Mouse (Mus musculus) lung, postnatal 4 days (tissue): ENCODE measurements around the gene Syngr4.

Experiments used
- DNase-seq, 2 experiments: peaks; one replicate each; pipeline ENCODE4 v3.0.0; 2021

Syngr4 gene

DNA sequence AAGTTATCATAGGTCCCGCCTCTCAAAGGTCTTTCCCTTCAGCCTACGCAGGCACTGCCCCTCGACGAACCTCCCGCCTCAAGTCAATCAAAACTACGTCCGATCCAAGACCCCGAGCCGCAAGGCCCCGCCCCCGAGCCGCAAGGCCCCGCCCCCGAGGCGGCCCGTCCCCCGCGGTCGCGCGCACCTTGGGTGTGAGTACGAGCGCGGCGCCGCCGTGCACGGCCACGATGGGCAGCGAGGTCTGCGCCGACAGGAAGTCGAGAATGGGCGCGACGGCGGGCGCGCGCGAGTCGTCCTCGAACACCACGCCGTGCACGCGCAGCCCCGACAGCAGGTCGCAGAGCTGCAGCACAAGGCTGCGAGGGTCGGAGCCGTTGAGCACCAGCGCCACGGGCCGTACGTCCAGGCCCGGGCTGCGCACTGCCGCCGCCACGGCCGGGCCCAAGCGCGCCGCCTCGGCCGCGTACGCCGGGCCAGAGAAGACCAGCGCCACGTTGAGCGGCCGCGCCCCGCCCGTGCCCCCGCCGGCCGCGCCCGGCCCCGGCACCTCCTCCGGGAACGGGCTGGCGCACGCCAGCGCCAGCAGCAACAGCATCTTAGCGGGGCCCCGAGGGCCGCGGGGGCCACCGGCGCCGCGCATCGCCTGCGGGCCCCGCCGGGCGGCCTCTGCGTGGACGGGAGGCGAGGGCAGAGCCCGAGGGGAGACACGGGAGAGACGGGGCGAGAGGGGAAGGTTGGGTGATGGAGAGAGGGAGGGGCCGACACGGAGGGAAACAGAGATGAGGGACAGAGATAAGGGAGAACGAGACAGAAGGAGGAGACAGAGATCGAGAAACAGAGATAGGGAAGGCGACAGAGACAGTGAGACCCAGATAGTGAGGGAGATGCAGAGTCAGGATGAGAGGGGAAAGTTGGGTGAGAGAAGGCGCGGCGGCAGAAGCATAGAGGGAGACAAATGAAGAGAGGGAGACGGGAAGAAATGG lies 30.3 kb downstream of the Syngr4 start:
- DNase-seq, result peak; percentile 96 to 98

DNA sequence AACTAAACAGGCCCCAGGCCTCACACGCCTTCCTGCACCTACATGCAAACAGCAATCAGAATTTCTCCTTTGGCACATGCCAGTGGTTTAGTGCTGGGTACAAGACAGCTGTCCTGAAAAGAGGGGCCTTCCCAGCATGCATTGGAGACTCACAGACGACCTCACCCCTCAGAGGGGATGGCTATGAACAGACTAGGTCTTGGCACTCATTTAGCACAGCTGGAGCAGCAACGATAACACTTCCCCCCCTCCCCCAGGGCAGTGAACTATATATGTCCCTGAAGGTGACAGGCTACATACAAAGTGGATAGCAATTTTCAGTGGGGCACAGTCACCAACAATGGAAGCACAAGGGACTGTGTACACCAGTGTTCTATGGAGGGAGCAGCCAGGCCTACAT lies 32.1 kb downstream of the Syngr4 start:
- peak in 1 of 2 experiments; percentile 51 for DNase-seq

DNA sequence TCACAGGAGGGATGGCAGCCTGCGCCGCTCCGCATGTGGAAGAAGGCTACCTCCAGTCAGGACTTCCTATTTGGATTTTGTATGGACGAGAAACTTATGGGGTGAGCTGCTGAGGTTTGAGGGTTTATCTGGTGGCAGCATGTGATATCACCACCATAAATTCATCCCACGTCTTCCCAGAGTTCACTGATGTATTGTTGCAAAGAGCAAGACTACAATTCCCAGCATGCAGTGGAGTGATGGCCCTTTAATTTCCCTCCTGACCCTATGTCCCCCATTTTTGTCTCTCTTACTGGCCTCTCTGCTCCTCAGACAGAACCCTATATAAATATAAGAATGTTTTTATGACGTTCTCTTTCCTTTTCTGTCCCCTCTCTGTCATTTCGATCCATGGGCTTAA lies 33.7 kb downstream of the Syngr4 start:
- DNase-seq, result no peak

DNA sequence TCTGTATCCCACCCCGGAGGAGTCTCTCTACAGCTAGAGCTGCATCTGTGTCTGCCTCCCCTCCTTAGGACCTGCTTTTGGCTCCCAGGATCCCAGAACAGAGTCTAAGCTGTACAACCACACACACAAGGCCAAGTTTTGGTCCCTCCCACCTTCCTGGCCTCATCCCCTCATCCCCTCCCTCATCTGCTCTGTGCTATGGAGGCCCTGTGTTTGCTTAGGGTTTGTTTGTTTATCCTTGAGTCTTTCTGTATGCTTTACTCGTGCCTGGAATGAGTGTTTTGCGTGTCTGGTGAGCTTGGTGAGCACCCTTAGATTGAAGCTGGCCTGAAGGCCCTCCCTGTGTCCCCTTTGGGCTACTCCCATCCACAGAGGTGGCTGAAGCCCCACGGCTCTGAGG lies 37.5 kb downstream of the Syngr4 start:
- peak; percentile 31 to 50 for DNase-seq

DNA sequence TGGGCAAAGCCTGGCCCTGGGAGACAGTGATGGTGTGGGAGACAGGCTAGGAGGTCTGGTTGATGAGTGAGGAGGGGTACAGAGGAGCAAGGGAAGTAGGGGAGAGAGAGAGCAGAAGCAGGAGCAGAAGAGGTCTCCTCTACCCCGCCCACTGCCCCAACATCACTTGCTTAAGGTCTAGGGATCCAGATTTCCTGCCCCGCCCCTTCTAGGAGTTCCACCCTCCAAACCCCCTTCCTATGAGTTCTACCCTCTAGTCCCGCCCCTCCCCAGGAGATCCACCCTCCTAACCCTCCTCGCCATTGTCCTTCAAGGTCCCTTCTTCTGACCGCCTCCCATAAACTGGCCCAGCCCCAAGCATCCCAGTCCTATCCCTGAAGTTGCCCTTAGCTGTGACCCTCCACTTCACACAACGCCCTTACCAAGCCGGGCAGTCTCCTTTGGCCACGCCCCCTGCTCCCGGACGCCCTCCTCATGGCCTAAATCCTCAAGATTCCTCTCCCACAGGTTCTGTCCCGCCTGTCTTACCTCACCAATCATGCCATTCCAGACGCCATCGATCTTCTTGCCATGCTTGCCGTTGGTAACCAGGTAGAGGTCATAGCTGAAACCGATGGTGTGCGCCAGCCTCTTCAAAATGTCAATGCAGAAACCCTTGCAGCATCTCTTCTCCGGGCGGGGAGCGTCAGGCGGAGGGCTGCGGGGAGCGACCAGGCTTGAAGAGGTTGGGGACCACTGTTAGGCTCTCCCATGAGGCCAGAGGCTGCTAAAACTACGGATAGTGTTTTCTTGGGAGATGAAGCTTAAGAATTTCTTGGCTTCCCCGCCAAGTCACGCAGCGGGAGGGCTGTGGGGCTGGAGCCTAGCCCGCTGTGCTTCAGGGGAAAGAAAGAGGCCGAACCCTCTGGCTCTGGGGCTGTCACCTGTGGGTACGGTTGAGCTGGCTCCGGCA lies 39.3 kb downstream of the Syngr4 start:
- peak; percentile 35 to 36 for DNase-seq

DNA sequence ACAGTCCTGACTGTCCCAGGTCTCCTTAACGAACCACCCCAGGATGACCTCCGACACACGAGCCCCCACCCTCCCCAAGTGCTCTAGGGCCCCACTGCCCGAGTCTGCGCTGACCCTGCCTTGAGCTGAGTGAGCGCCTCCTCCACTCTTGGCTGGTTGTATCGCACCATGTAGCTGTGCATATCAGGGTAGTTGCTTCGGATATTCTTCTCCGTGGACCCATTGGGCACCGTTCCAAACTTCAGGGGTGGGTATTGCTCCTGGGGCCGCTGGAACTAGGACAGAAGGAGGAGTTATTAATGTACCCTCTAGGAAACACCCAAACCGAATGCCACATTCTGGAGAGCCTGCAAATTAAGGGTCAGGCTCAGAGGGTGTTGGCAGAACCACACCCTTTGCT lies 43.4 kb downstream of the Syngr4 start:
- no peak for DNase-seq

DNA sequence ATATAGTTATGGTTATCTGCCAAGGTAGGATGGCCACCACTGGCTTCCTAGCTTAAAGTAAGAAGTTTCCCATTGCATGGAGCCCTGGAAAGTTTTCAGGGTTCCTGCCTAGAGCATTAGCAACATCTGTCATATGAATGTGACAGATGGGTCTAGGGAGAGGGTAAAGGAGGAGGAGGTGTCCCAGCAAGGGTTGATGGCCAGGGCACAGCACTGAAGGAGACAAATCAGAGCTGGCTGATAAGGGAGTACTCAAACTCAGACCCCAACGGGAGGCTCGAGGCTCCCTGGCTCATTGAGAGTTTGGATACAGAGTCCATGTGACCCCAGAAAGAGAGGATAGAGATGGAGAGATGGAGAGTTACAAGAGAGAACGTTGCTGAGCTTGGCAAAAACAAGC lies 45.9 kb downstream of the Syngr4 start:
- DNase-seq, result no peak

DNA sequence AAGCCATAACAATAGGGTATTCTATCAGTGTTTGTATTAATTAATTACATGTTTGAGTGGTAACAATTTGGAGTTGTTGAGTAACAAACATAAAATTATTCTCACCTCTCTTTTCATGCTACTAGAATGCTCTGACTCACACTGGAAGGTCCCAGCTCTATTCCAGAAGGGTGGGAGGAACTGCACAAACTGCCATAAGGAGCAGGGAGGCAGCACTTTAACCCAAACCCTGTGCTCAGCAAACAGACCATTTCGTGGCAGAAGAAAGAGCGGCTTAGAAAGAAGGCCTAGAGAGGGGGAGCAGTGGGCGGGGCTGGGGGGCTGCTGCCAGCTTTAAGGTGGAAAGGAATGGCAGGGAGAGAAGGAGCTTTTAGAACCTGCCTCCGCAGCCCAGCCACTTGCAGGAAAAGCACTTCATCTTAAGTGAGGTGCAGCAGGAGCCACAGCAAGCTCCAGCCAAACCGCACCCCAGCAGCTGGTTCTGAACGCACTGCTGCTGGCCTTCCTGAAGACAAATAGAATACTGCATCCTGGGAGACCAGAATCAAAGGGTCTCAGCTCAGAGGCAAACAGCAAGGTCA lies 48.0 kb downstream of the Syngr4 start:
- DNase-seq, result no peak

DNA sequence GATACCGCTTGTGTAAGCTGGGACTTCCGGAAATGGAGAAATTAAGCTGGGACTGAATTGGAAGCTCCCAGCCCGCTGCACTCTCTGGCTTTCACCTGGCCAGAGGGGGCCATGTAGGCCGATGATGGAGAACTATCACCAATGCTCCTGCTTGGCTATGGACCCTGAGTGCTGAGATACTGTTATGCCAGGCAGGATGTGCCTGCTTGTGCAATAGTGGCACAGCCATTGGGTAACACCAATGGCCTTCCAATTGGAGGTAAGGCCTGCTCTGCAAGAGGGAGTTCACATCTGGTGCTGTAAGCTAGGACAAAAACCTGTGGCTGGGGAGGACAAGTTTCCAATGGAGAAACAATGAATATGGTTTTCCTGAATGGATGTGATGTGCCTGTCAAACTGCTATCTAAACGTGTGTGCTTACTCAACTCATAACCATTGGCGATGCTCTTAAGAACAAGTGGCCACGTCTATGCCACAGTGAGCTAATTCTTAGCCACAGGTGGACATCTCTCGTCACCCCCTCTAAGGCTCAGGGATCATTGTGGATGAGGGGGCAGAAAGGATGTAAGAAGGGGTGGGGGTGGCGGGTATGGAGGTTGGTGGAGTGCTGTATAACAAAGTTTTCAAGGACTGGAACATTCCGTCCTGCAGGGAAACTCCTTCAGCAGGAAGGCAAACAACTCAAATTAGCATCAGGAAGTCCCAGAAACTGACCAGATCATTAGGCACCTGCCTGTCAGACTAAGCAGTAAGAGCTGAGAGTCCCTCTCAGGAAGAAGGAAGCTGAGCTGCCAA lies 53.4 kb downstream of the Syngr4 start:
- DNase-seq, result no peak
